Mouse (Mus musculus): ENCODE data around the gene Acot7.

The Acot7 gene

GRCm38 (mm10) chr4:152178916-152179705 is 1.2 kb downstream of the Acot7 start:
- no peak for DNase-seq (ENCODE audit: extremely low spot score, low spot score)

DNA sequence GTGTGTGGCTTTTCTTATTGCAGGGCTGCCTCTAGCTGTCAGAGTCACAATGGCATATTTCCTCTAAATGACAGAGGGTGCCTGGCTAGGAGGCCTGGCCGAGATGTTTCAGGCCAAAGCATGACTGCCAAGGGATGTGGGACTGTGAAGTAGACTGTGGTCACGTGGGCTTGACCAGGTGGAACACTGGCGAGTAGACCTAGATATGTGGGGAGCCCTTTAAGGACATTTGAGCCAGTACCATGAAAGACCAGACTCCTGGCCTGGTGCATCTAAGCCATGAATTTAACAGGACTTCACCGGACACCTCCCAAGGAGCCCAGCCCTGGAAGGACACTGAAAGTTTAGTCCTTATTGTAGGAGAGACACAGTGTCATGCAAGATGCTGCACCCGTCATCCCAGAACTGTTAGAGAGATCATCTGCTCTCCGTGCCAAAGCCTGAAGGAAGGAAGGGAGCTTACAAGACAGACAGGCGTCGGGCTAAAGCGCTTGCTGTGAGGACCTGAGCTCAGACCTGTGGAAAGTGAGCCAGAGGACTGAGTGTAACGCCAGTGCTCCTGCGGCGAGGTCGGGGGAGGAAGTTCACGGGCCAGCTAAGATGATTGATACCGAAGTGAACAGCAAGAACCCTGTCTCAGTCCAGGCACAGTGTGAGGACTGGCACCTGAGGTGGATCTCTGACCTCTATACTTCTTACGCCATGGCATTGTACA is 2.2 kb downstream of the Acot7 start:
- no peak for DNase-seq (ENCODE audit: extremely low spot score, low spot score)

DNA sequence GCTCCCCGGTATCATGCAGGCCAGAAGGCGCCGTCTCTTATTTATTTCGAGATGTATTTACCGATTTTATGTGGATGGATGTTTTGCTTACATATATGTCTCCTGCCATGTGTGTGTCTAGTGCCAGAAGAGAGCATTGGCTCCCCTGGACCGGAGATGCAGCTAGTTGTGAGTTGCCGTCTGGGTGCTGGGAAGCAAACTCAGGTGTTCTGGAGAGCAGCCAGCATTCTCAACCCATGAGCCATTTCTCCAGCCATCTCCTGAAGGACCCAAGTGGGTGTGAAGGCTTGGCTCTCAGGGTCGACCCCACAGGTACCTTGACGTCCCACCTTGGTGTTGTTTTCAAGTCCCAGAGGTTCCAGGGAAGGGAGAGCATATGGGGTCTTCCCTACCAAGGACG is 4.3 kb downstream of the Acot7 start:
- no peak for DNase-seq (ENCODE audit: extremely low spot score, low spot score)

GRCm38 (mm10) chr4:152184353-152185035 is 6.6 kb downstream of the Acot7 start:
- no peak for DNase-seq (ENCODE audit: extremely low spot score, low spot score)

DNA sequence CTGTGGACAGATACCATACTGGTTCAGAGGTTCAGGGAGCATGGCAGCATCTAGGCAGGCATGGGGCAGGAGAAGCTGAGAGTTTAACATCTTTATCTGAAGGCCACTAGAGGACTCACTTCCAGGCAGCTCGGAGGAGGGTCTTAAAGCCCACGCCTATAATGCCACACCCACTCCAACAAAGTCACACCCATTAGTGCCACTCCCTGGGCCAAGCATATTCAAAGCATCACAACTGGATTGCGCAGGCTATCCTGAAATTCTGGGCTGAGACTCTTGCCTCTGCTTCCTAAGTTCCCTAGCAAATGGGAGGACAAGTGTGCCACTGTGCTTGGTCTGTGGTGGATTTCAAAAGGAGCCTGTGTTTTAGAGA is 7.2 kb downstream of the Acot7 start:
- no peak for DNase-seq (ENCODE audit: extremely low spot score, low spot score)

- peak; percentile 50 for DNase-seq (ENCODE audit: extremely low spot score, low spot score)
Observed at GRCm38 (mm10) chr4:152185510-152186204, 7.7 kb downstream of the Acot7 start.

DNA sequence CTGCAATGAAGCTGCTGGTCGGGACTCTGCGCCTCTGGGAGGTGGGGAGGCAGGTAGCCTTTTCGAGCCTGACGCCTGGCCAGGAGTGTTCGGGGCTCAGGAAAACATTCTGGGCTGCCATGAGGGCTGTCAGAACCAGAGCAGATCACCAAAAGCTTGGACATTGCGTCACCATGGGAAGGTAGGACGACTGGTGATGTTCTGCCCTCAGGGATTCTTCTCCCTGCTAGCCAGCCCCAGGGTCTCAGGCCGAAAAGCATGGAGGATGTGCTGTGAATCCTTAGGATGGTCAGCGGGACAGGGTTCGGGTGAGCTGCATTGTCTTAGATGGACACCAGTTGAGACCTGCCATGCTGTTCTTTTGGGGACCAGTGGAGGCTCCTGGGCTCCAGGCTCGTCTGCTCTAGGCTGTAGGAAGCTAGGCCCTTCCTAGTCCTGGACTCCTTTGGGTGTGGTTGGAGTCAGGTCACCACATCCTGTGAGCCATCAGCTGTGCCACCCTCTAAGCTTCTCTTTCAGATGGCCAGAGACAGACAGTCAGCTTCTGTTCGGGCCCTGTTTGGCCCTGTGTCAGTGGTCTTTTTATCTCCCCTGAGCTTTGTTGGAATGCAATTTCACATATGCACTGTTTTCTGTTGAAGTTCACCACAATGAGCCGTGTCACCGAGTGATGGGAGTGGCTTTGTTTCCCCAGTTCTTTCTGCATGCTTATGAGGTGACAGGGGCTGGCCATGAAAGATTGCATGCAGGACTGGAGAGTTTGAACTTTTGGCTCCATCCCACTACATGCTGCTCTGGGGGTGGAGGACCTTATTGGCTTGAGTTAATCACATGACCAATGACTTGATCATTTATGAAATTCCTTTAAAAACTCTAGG is 8.5 kb downstream of the Acot7 start:
- peak; percentile 30 for DNase-seq (ENCODE audit: extremely low spot score, low spot score)

DNA sequence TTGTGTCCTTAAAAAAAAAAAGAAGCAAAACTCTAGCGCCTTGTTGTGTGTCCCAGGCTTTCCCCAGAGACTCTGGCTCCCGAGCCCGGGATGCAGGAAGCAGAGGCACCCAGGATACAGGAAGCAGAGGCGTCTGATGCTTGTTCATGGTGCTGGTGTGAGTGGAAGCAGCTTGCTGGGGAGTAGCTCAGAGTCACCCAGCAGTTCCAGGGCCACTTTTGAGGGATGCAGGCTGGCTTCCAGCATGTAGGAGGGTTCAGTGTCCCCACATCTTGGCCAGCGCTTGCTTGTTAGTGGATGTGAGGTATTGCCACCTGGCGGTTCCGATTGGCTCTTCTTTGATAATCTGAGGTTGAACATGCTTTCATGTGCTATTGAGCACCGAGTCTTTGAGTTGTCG is 9.2 kb downstream of the Acot7 start:
- no peak for DNase-seq (ENCODE audit: extremely low spot score, low spot score)

DNA sequence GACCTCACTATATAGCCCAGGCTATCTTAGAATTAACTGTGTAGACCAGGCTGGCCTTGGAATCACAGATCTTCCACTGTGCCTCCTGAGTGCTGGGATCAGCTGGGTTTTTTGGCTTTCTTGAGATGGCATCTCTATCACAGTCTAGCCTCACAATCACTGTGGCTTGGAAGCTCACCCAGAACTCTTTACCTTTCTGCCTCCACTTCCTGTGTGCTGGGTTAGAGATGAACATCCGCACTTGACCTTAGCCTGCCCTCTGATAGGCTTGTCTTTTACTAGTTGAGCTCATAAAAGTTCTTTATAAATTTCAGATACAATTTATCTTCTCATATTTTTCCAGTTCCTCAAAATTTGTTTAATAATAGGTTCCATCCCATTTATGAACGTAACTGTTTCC is 10.7 kb downstream of the Acot7 start:
- DNase-seq (ENCODE audit: extremely low spot score, low spot score), result no peak

- no peak for DNase-seq (ENCODE audit: extremely low spot score, low spot score)
Observed at GRCm38 (mm10) chr4:152189071-152189470, 11.1 kb downstream of the Acot7 start.

DNA sequence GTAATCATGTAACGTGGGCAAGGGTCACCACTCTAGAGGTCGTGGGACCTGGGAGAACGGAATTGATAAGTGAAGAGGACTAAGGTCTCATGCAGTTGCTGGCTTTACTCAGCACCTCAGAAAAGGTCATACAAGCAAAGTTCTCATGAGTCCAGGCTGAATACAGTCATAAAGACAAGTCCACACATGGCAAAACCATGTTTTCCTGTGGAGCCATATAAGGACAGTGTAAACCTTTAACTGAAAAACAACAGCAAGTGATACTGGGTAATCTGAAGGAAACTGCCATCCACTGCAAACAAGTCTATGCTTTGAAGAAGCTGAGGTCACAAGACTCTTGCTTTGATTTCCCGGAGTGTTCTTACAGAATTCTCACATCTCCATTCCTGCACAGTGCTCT is 11.8 kb downstream of the Acot7 start:
- no peak for DNase-seq (ENCODE audit: extremely low spot score, low spot score)

DNA sequence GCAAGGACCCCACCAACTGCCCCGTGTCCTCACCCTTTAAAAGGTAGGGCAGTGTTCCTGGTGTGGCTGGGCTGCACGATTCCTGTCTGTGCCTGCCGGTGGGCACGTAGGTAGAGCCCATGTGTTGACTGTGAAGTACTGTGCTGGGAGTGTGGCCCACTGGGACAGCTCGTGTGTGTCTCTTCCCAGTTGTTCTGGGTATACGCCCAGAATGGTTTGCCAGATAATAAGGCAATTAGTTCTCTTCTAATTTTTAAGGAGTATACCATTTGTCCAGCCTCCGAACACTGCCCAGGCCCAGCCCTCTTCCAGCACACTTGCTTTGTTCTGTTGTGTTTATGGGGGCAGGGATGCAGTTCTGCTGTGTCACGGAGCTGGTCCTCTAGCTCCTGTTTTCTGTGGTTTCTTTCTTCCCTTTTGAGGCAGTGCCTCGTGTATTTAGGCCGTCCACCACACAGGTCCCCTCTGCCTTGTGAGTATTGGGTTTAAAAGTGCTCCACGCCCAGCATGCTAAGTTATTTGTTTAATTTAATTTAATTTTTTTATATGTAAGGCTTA is 12.2 kb downstream of the Acot7 start:
- no peak for DNase-seq (ENCODE audit: extremely low spot score, low spot score)

GRCm38 (mm10) chr4:152190701-152191100 is 12.8 kb downstream of the Acot7 start:
- DNase-seq (ENCODE audit: extremely low spot score, low spot score), result no peak

DNA sequence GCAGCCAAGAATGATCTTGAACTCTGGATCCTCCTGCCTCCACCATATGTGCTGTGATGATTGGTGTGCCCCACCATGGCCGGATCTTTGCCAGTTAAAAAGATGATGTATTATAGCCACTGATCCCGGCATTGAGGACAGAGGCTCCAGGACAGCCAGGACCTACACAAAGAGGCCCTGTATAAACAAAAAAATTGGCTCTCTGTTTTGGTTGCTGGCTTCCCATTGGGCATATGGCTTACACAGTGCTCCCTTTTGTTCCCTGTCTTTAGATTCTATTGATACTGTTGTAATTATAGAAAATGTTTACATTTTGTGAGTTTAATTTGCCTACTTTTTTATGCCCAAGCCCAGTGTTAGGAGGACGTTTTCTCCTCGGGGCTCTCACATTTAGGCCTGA is 14.6 kb downstream of the Acot7 start:
- no peak for DNase-seq (ENCODE audit: extremely low spot score, low spot score)

- no peak for DNase-seq (ENCODE audit: extremely low spot score, low spot score)
Observed at GRCm38 (mm10) chr4:152194476-152195175, 16.7 kb downstream of the Acot7 start.

DNA sequence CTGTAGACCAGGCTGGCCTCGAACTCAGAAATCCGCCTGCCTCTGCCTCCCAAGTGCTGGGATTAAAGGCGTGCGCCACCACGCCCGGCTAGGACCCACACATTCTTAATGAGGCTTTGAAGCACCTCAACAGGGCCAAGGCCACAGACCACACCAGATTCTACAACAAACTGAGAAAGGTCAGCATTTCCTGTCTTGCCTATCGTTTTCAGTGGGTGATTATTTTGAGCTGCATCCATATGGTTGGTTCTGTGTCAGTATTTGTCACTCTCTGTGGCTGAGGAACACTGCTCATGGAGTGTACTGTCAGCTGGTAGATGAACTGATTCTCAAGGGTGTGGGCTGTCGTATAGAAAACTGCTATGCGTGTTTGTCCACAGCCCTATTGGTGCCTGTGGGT is 18.3 kb downstream of the Acot7 start:
- no peak for DNase-seq (ENCODE audit: extremely low spot score, low spot score)

GRCm38 (mm10) chr4:152197545-152197944 is 19.6 kb downstream of the Acot7 start:
- DNase-seq (ENCODE audit: extremely low spot score, low spot score), result no peak

DNA sequence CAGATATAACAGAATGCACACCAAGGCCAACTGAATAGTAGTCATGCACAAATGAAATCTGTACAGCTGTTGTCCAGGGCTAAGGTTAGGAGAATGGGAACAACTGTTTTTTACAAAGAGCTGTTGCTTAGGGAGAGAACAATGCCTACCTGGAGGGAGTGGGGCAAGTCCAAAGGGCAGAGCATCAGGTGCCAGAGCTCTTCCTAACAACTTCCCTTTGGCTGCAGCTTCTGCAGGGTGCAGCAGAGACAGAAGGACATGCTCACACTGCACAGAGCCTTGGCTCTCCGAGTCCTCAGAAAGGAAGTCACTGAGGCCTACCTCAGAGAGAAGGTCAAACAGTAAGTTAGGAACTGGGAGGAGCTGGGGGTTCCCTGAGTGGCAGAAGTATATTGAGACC is 21.7 kb downstream of the Acot7 start:
- no peak for DNase-seq (ENCODE audit: extremely low spot score, low spot score)

GRCm38 (mm10) chr4:152201492-152201891 is 23.6 kb downstream of the Acot7 start:
- DNase-seq (ENCODE audit: extremely low spot score, low spot score), result no peak

GRCm38 (mm10) chr4:152202418-152202817 is 24.5 kb downstream of the Acot7 start:
- DNase-seq (ENCODE audit: extremely low spot score, low spot score), result no peak
